17 mouse cellular contexts compared by ENCODE assay signal in genomic region chr1:36074197-36074596, GRCm38 (mm10). TPM values are rescaled to one million over a fixed set of nuclear protein-coding genes. Genes with fewer than 3 reads are reported as not detected.
DNase-seq lines count a peak whose midpoint lies in the region; ATAC-seq and TF ChIP-seq lines count a peak whose summit lies in the region.
"Had no signal": no experiment of that assay in that cellular context is flagged by ENCODE, and none has a peak within 500 bp of the region (broad histone marks: within the 10 kb centered on the region; RNA-seq: fewer than 3 reads in every experiment).

No protein-coding gene starts in this region.

- WGBS in hindbrain, embryonic 13.5 days: 95% methylated on average over 5 of the region's 5 CpGs
- WGBS in hindbrain, embryonic 14.5 days: 96% methylated on average over 5 of the region's 5 CpGs
- WGBS in midbrain, embryonic 14.5 days: 89% methylated on average over 5 of the region's 5 CpGs
- 95% methylated on average over 5 of the region's 5 CpGs for WGBS in midbrain, embryonic 15.5 days
- 88% methylated on average over 4 of the region's 5 CpGs for WGBS in kidney, embryonic 16.5 days
- WGBS in embryonic facial prominence, embryonic 10.5 days: 89% methylated on average over 5 of the region's 5 CpGs

- intact Hi-C loops in left cerebral cortex, postnatal 4 days (cut with DNase I): no loop called here

- H3K27ac ChIP-seq in hindbrain, embryonic 13.5 days: no peak overlapping the region
- no peak overlapping the region for H3K27ac ChIP-seq in hindbrain, embryonic 14.5 days
- H3K27ac ChIP-seq in midbrain, embryonic 14.5 days (replicated peaks; ENCODE audit: low read depth, low read length): no peak overlapping the region
- no peak overlapping the region for H3K27ac ChIP-seq in midbrain, embryonic 15.5 days
- H3K27ac ChIP-seq in kidney, embryonic 16.5 days (ENCODE audit: low read length): peak overlapping the region; percentile 71
- H3K27ac ChIP-seq in embryonic facial prominence, embryonic 10.5 days (replicated peaks): no peak overlapping the region
- H3K27ac ChIP-seq: forebrain, embryonic 15.5 days; left cerebral cortex, adult 2 months had no signal

- DNase-seq in hindbrain, embryonic 14.5 days (ENCODE audit: low spot score): no peak
- DNase-seq in midbrain, embryonic 14.5 days: no peak
- DNase-seq in left cerebral cortex, postnatal 4 days: no peak
- DNase-seq in embryonic facial prominence, embryonic 10.5 days (ENCODE audit: low spot score): no peak
- DNase-seq: adrenal gland, postnatal 14 days; cerebellum, adult 9-10 months; lung, postnatal 14 days; right cerebral cortex, adult 18-20 months; thymus, postnatal 4 days had no signal

- H3K36me3 ChIP-seq in hindbrain, embryonic 13.5 days: peaks cover 16% of the 10 kb centered on the region
- 0 out of 2 replicates have a peak, but pooled peaks cover 3% of the 10 kb centered on the region for H3K36me3 ChIP-seq in hindbrain, embryonic 14.5 days (replicated peaks; ENCODE audit: control insufficient read depth, insufficient read depth)
- H3K36me3 ChIP-seq in midbrain, embryonic 14.5 days (ENCODE audit: control insufficient read depth, insufficient read depth, low read length): peaks cover 11% of the 10 kb centered on the region; the same call in 1 of the 2 replicates
- no peaks in the 10 kb centered on the region for H3K36me3 ChIP-seq in midbrain, embryonic 15.5 days (replicated peaks)
- peaks cover 6% of the 10 kb centered on the region; the same call in 1 of the 2 replicates for H3K36me3 ChIP-seq in kidney, embryonic 16.5 days (ENCODE audit: insufficient read depth, low read length)
- peaks cover 5% of the 10 kb centered on the region for H3K36me3 ChIP-seq in myocyte (ENCODE audit: control insufficient read depth, insufficient read depth)
- H3K36me3 ChIP-seq in embryonic facial prominence, embryonic 10.5 days (replicated peaks): peaks cover 65% of the 10 kb centered on the region
- H3K36me3 ChIP-seq: forebrain, embryonic 15.5 days had no signal

- H3K4me3 ChIP-seq in hindbrain, embryonic 13.5 days: no peak overlapping the region
- H3K4me3 ChIP-seq in hindbrain, embryonic 14.5 days (replicated peaks; ENCODE audit: low read length): no peak overlapping the region
- H3K4me3 ChIP-seq in midbrain, embryonic 14.5 days (replicated peaks; ENCODE audit: low read depth, low read length): no peak overlapping the region
- no peak overlapping the region for H3K4me3 ChIP-seq in midbrain, embryonic 15.5 days
- no peak overlapping the region for H3K4me3 ChIP-seq in kidney, embryonic 16.5 days (ENCODE audit: low read length)
- no peak overlapping the region for H3K4me3 ChIP-seq in myocyte
- no peak overlapping the region for H3K4me3 ChIP-seq in embryonic facial prominence, embryonic 10.5 days
- H3K4me3 ChIP-seq: forebrain, embryonic 15.5 days; heart, embryonic 15.5 days; left cerebral cortex, adult 2 months had no signal

- no peaks in the 10 kb centered on the region for H3K9me3 ChIP-seq in hindbrain, embryonic 13.5 days
- no peaks in the 10 kb centered on the region for H3K9me3 ChIP-seq in hindbrain, embryonic 14.5 days (ENCODE audit: control insufficient read depth, low read length)
- no peaks in the 10 kb centered on the region for H3K9me3 ChIP-seq in midbrain, embryonic 14.5 days (ENCODE audit: control insufficient read depth, low read length)
- no peaks in the 10 kb centered on the region for H3K9me3 ChIP-seq in midbrain, embryonic 15.5 days
- H3K9me3 ChIP-seq in kidney, embryonic 16.5 days (ENCODE audit: low read length): no peaks in the 10 kb centered on the region
- no peaks in the 10 kb centered on the region for H3K9me3 ChIP-seq in embryonic facial prominence, embryonic 10.5 days
- H3K9me3 ChIP-seq: forebrain, embryonic 15.5 days; heart, embryonic 15.5 days had no signal

- H3K9ac ChIP-seq in hindbrain, embryonic 13.5 days: no peak overlapping the region
- H3K9ac ChIP-seq in hindbrain, embryonic 14.5 days: no peak overlapping the region
- H3K9ac ChIP-seq in midbrain, embryonic 14.5 days (replicated peaks; ENCODE audit: low read length): no peak overlapping the region
- H3K9ac ChIP-seq in midbrain, embryonic 15.5 days: no peak overlapping the region
- 0 out of 2 replicates have a peak overlapping the region, but pooled peaks have one; percentile 25 for H3K9ac ChIP-seq in kidney, embryonic 16.5 days (replicated peaks; ENCODE audit: low read length)
- H3K9ac ChIP-seq: forebrain, embryonic 15.5 days; heart, embryonic 15.5 days had no signal

- peaks cover 99% of the 10 kb centered on the region for H3K79me2 ChIP-seq in myocyte (ENCODE audit: control insufficient read depth, insufficient read depth)

- peaks cover 98% of the 10 kb centered on the region for H3K4me1 ChIP-seq in hindbrain, embryonic 13.5 days (replicated peaks)
- peaks cover 78% of the 10 kb centered on the region for H3K4me1 ChIP-seq in hindbrain, embryonic 14.5 days (replicated peaks; ENCODE audit: control insufficient read depth, insufficient read depth, low read length)
- peaks cover 71% of the 10 kb centered on the region for H3K4me1 ChIP-seq in midbrain, embryonic 14.5 days (ENCODE audit: control insufficient read depth, insufficient read depth, low read length)
- peaks cover 92% of the 10 kb centered on the region for H3K4me1 ChIP-seq in midbrain, embryonic 15.5 days
- peaks cover 95% of the 10 kb centered on the region for H3K4me1 ChIP-seq in kidney, embryonic 16.5 days (ENCODE audit: insufficient read depth, low read length)
- H3K4me1 ChIP-seq in embryonic facial prominence, embryonic 10.5 days: peaks cover 70% of the 10 kb centered on the region

- 0 out of 2 replicates have a peak overlapping the region, but pooled peaks have one; percentile 2 for H3K4me2 ChIP-seq in hindbrain, embryonic 13.5 days
- no peak overlapping the region for H3K4me2 ChIP-seq in hindbrain, embryonic 14.5 days (replicated peaks)
- H3K4me2 ChIP-seq in midbrain, embryonic 14.5 days (ENCODE audit: low read length): peak overlapping the region; percentile 3; the same call in 1 of the 2 replicates
- no peak overlapping the region for H3K4me2 ChIP-seq in midbrain, embryonic 15.5 days
- peak overlapping the region; percentile 7; the same call in 1 of the 2 replicates for H3K4me2 ChIP-seq in kidney, embryonic 16.5 days (replicated peaks; ENCODE audit: low read depth, low read length)
- peak overlapping the region; percentile 94 for H3K4me2 ChIP-seq in myocyte (ENCODE audit: low read depth)
- H3K4me2 ChIP-seq: forebrain, embryonic 15.5 days had no signal

- H3K27me3 ChIP-seq in hindbrain, embryonic 13.5 days: no peaks in the 10 kb centered on the region
- H3K27me3 ChIP-seq in hindbrain, embryonic 14.5 days (ENCODE audit: control insufficient read depth, insufficient read depth, low read length): no peaks in the 10 kb centered on the region
- no peaks in the 10 kb centered on the region for H3K27me3 ChIP-seq in midbrain, embryonic 14.5 days (ENCODE audit: control insufficient read depth, insufficient read depth, low read length)
- no peaks in the 10 kb centered on the region for H3K27me3 ChIP-seq in midbrain, embryonic 15.5 days (replicated peaks)
- no peaks in the 10 kb centered on the region for H3K27me3 ChIP-seq in kidney, embryonic 16.5 days (ENCODE audit: insufficient read depth, low read length)
- no peaks in the 10 kb centered on the region for H3K27me3 ChIP-seq in myocyte (ENCODE audit: control insufficient read depth, insufficient read depth, insufficient read length)
- H3K27me3 ChIP-seq in embryonic facial prominence, embryonic 10.5 days (replicated peaks; ENCODE audit: low read depth, poor library complexity, severe bottlenecking): peaks cover 7% of the 10 kb centered on the region
- H3K27me3 ChIP-seq: forebrain, embryonic 15.5 days; heart, embryonic 15.5 days had no signal

- no peak for ATAC-seq in hindbrain, embryonic 13.5 days (ENCODE audit: low FRiP score)
- no peak for ATAC-seq in hindbrain, embryonic 14.5 days (ENCODE audit: low FRiP score)
- ATAC-seq in midbrain, embryonic 14.5 days (ENCODE audit: low FRiP score, low TSS enrichment): no peak
- no peak for ATAC-seq in midbrain, embryonic 15.5 days (replicated peaks)
- no peak for ATAC-seq in kidney, embryonic 16.5 days (ENCODE audit: low FRiP score, low TSS enrichment)
- ATAC-seq: CD4-positive, CD25-positive, alpha-beta regulatory T cell, adult 4 months; forebrain, embryonic 15.5 days had no signal

- H3ac ChIP-seq in myocyte (ENCODE audit: control insufficient read depth, insufficient read length): no peak overlapping the region

- no peak for TF ChIP-seq POLR2A in myocyte (IDR thresholded peaks at IDR 0.05; ENCODE audit: insufficient read length, low read depth)

TF ChIP-seq in myocyte, 11 proteins besides CTCF, POLR2A, EP300 and RAD21:
- no peak for TF ChIP-seq POLR2AphosphoS2 (IDR thresholded peaks at IDR 0.05; ENCODE audit: insufficient read length, low read depth)

RNA-seq across cellular contexts. Expression of gene Hs6st1, which starts 6.0 kb away (rescaled TPM):
- polyA plus RNA-seq in hindbrain, embryonic 13.5 days (2015; fragmentation: Nextera tagmentation; extraction: Ambion mirVana): 9.3 and 10.0 TPM in 2 replicates
- 18.9 and 20.2 TPM in 2 replicates for polyA plus RNA-seq in hindbrain, embryonic 14.5 days (2014; fragmentation: Nextera tagmentation; extraction: Ambion mirVana)
- polyA plus RNA-seq in midbrain, embryonic 14.5 days (2014; fragmentation: Nextera tagmentation; extraction: Ambion mirVana): 18.2 and 18.5 TPM in 2 replicates
- polyA plus RNA-seq in midbrain, embryonic 15.5 days (2015; fragmentation: Nextera tagmentation; extraction: Ambion mirVana): 26.1 and 29.6 TPM in 2 replicates
- polyA plus RNA-seq in kidney, embryonic 16.5 days (2015; fragmentation: Nextera tagmentation; extraction: Ambion mirVana): 8.0 and 8.5 TPM in 2 replicates
- 66.6 TPM for polyA plus RNA-seq in myocyte (2012; fragmentation: generic; extraction: Trizol)
- 10 to 100 TPM; 88.1 to 90.1 TPM for total RNA-seq in left cerebral cortex, postnatal 4 days (2021)
- 3.9 and 4.5 TPM in 2 replicates for polyA plus RNA-seq in embryonic facial prominence, embryonic 10.5 days (2016; fragmentation: Nextera tagmentation; extraction: Ambion mirVana)

Comparison
In these comparisons a context has a peak if more than half of its experiments do, and no peak if none do; other contexts are left out.
1. H3K4me2 ChIP-seq: peak in hindbrain, embryonic 13.5 days (single experiment), midbrain, embryonic 14.5 days (single experiment), kidney, embryonic 16.5 days (single experiment) and myocyte (single experiment); none in hindbrain, embryonic 14.5 days (single experiment) and midbrain, embryonic 15.5 days (single experiment).